Mouse (Mus musculus): ENCODE data around the gene Focad. TPM values are rescaled to one million over a fixed set of nuclear protein-coding genes. Genes with fewer than 3 reads are reported as not detected.

Focad gene
- total and polyA plus RNA-seq, 3 experiments, result 9.5 to 15.3 (median 12.7) TPM

DNA sequence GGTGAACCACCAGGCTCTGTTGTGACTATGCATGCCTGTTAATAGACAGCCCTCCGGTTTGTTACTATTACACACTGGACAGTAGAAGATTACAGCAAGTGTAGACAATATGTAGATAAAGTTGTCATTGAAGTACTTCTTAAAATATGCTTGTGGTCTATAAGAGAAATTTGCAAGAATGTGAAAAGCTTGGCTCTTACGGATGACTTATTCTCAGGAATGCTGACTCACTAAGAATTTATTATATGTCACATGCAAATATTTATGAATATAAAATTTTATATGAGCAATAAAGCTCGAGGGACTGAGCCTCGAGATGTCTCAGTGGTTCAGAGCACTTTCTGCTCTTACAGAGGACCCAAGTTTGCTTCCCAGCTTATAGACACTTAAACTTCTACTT lies 240.1 kb downstream of the Focad start:
- no peaks in the 10 kb centered on the region for H3K79me2 ChIP-seq (replicated peaks; ENCODE audit: control insufficient read depth, insufficient read depth, low read length)
- no peak for TF ChIP-seq POLR2A (IDR thresholded peaks at IDR 0.05; ENCODE audit: insufficient read depth, low read depth, low read length)
- no peak for TF ChIP-seq EP300 (IDR thresholded peaks at IDR 0.05; ENCODE audit: insufficient read depth, low read depth, low read length)
- no peak for TF ChIP-seq CTCF (IDR thresholded peaks at IDR 0.05)
- 71% methylated on average over 4 of the region's 4 CpGs for WGBS
- H3K9ac ChIP-seq (ENCODE audit: low read depth, low read length), result no peak overlapping the region
- no peaks in the 10 kb centered on the region for H3K27me3 ChIP-seq (ENCODE audit: control insufficient read depth, insufficient read depth, low read length)
- H3K4me3 ChIP-seq, result no peak overlapping the region
- no peaks in the 10 kb centered on the region for H3K4me1 ChIP-seq (ENCODE audit: control insufficient read depth, insufficient read depth, low read length)
- no peaks in the 10 kb centered on the region for H3K36me3 ChIP-seq (ENCODE audit: control insufficient read depth, insufficient read depth, low read length)
- H3K27ac ChIP-seq, result no peak overlapping the region
- intact Hi-C loops (cut with DNase I), result no loop called here
- no peak for DNase-seq

DNA sequence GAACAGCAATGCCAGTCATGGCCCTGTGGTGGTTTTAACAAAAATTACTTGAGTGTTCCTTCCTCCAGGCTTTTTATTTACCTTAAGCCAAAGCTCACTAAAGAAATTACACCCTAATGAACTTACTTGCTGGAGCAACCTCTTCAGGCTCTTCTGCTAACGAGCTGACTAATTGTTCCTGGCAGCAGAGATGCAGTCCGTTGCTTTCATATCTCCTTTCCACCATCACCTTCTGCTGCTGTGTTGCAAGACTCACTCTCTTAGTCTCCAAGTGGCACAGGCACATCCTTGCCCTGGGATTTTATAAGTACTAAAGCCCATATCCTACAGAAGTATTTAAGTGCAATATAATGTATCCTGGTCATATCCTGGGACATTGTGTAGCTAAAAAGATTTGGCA lies 242.3 kb downstream of the Focad start:
- H3K4me3 ChIP-seq, result no peak overlapping the region
- no peaks in the 10 kb centered on the region for H3K36me3 ChIP-seq (ENCODE audit: control insufficient read depth, insufficient read depth, low read length)
- H3K9ac ChIP-seq (ENCODE audit: low read depth, low read length), result no peak overlapping the region
- no peaks in the 10 kb centered on the region for H3K79me2 ChIP-seq (replicated peaks; ENCODE audit: control insufficient read depth, insufficient read depth, low read length)
- no peaks in the 10 kb centered on the region for H3K4me1 ChIP-seq (ENCODE audit: control insufficient read depth, insufficient read depth, low read length)
- DNase-seq, result no peak
- TF ChIP-seq POLR2A (IDR thresholded peaks at IDR 0.05; ENCODE audit: insufficient read depth, low read depth, low read length), result no peak
- no peak for TF ChIP-seq EP300 (IDR thresholded peaks at IDR 0.05; ENCODE audit: insufficient read depth, low read depth, low read length)
- TF ChIP-seq CTCF (IDR thresholded peaks at IDR 0.05), result no peak
- no peak overlapping the region for H3K27ac ChIP-seq
- WGBS, result 70% methylated on average over 2 of the region's 2 CpGs
- intact Hi-C loops (cut with DNase I), result no loop called here
- no peaks in the 10 kb centered on the region for H3K27me3 ChIP-seq (ENCODE audit: control insufficient read depth, insufficient read depth, low read length)

DNA sequence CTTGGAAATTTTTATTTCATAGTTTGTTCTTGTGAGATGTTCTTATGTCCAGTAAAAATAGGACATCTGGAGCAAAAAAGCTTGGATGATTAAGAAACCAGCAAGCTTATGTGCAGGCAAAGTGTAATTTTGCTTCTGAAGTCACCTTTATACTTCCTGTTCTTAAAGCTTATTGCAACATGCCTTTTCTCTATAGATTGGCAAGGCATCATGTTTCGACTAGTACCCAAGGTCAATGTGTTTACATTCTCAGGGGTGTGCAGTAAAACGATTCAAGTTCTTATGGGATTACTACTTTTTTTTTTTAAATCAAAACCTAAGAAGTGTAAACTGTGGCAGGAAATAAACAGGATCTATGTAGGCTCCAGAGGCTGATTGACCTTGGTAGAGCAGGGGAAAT lies 242.9 kb downstream of the Focad start:
- no peaks in the 10 kb centered on the region for H3K4me1 ChIP-seq (ENCODE audit: control insufficient read depth, insufficient read depth, low read length)
- H3K4me3 ChIP-seq, result no peak overlapping the region
- DNase-seq, result no peak
- intact Hi-C loops (cut with DNase I), result no loop called here
- no peak for TF ChIP-seq CTCF (IDR thresholded peaks at IDR 0.05)
- no peak for TF ChIP-seq EP300 (IDR thresholded peaks at IDR 0.05; ENCODE audit: insufficient read depth, low read depth, low read length)
- no peak for TF ChIP-seq POLR2A (IDR thresholded peaks at IDR 0.05; ENCODE audit: insufficient read depth, low read depth, low read length)
- H3K27me3 ChIP-seq (ENCODE audit: control insufficient read depth, insufficient read depth, low read length), result no peaks in the 10 kb centered on the region
- no peak overlapping the region for H3K27ac ChIP-seq
- 70% methylated on average over 2 of the region's 2 CpGs for WGBS
- no peaks in the 10 kb centered on the region for H3K79me2 ChIP-seq (replicated peaks; ENCODE audit: control insufficient read depth, insufficient read depth, low read length)
- H3K9ac ChIP-seq (ENCODE audit: low read depth, low read length), result no peak overlapping the region
- no peaks in the 10 kb centered on the region for H3K36me3 ChIP-seq (ENCODE audit: control insufficient read depth, insufficient read depth, low read length)

DNA sequence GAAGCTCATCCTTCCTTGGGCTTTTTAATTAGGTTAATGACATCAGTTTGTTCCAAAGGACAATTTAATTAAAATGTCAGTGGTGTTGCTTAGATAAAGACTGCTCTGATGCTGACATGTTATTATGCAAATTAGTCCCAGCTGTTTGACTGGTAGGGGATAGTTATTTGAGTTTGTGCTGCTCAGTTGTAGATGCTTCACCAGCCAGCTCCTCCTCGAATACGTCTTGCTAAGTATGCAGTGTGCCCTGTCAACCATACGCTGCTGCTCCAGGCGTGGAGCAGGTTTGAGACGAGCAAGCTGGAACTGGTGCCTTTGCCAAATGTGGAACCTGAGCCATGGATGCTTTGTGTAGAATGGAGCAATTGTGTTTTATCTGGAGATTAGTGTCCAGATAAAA lies 243.7 kb downstream of the Focad start:
- Histone ChIP-seq H3K4me1 (ENCODE audit: control insufficient read depth, insufficient read depth, low read length) (no peaks in the 10 kb centered on the region), H3K9ac (ENCODE audit: low read depth, low read length) (no peak overlapping the region), H3K79me2 (replicated peaks; ENCODE audit: control insufficient read depth, insufficient read depth, low read length) (no peaks in the 10 kb centered on the region), H3K4me3 (no peak overlapping the region), H3K36me3 (ENCODE audit: control insufficient read depth, insufficient read depth, low read length) (no peaks in the 10 kb centered on the region), H3K27me3 (ENCODE audit: control insufficient read depth, insufficient read depth, low read length) (no peaks in the 10 kb centered on the region), H3K27ac (no peak overlapping the region)
- intact Hi-C loops (cut with DNase I), result no loop called here
- 87% methylated on average over 5 of the region's 5 CpGs for WGBS
- no peak for TF ChIP-seq CTCF (IDR thresholded peaks at IDR 0.05)
- no peak for TF ChIP-seq EP300 (IDR thresholded peaks at IDR 0.05; ENCODE audit: insufficient read depth, low read depth, low read length)
- no peak for TF ChIP-seq POLR2A (IDR thresholded peaks at IDR 0.05; ENCODE audit: insufficient read depth, low read depth, low read length)
- no peak for DNase-seq

DNA sequence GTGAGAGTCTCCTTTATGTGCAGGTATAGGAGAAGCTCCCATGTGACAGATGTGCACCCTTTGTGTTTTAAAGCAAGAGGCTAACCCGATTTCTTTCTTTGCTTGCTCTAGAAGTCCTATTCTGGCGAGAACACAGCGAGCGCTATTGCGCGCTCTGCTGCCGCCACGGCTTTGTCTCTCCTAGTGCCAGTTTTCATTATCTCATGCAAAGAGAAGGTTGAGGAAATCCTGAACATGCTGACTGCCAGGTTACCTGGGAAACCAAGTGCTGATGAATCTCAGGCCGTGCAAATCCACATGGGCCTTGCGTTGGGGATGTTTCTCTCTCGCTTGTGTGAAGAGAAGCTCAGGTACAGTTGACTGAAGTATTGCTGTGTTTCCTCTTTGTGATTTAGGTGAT lies 250.0 kb downstream of the Focad start:
- no peak overlapping the region for H3K4me3 ChIP-seq
- no peak overlapping the region for H3K27ac ChIP-seq
- H3K4me1 ChIP-seq (ENCODE audit: control insufficient read depth, insufficient read depth, low read length), result no peaks in the 10 kb centered on the region
- WGBS, result 88% methylated on average over 11 of the region's 11 CpGs
- H3K79me2 ChIP-seq (replicated peaks; ENCODE audit: control insufficient read depth, insufficient read depth, low read length), result no peaks in the 10 kb centered on the region
- intact Hi-C loops (cut with DNase I), result no loop called here
- DNase-seq, result no peak
- no peak overlapping the region for H3K9ac ChIP-seq (ENCODE audit: low read depth, low read length)
- no peaks in the 10 kb centered on the region for H3K27me3 ChIP-seq (ENCODE audit: control insufficient read depth, insufficient read depth, low read length)
- no peak for TF ChIP-seq POLR2A (IDR thresholded peaks at IDR 0.05; ENCODE audit: insufficient read depth, low read depth, low read length)
- TF ChIP-seq CTCF (IDR thresholded peaks at IDR 0.05), result no peak
- no peak for TF ChIP-seq EP300 (IDR thresholded peaks at IDR 0.05; ENCODE audit: insufficient read depth, low read depth, low read length)
- no peaks in the 10 kb centered on the region for H3K36me3 ChIP-seq (ENCODE audit: control insufficient read depth, insufficient read depth, low read length)

DNA sequence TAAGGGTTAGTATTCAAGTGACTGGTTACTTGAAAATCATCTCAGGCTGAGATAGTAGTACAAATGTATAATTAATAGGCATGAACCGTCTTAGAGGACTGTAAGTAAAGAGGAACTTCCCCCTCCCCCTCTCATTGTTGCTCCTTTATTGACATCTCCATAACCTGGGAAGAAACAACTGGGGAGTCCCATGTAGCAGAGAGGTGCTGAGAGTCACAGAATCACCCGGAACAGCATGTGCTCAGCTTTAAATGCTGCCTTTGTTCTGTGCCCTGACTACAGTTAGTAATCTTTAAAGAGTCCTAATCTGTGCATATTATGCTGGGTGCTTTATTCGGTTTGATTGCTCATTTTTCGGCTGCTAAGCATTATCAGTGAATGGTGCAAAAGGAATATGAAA lies 250.6 kb downstream of the Focad start:
- 79% methylated on average over 4 of the region's 4 CpGs for WGBS
- intact Hi-C loops (cut with DNase I), result no loop called here
- DNase-seq, result no peak
- TF ChIP-seq EP300 (IDR thresholded peaks at IDR 0.05; ENCODE audit: insufficient read depth, low read depth, low read length) (no peak), POLR2A (IDR thresholded peaks at IDR 0.05; ENCODE audit: insufficient read depth, low read depth, low read length) (no peak), CTCF (IDR thresholded peaks at IDR 0.05) (no peak)
- H3K9ac ChIP-seq (ENCODE audit: low read depth, low read length), result no peak overlapping the region
- no peaks in the 10 kb centered on the region for H3K4me1 ChIP-seq (ENCODE audit: control insufficient read depth, insufficient read depth, low read length)
- H3K79me2 ChIP-seq (replicated peaks; ENCODE audit: control insufficient read depth, insufficient read depth, low read length), result no peaks in the 10 kb centered on the region
- no peaks in the 10 kb centered on the region for H3K36me3 ChIP-seq (ENCODE audit: control insufficient read depth, insufficient read depth, low read length)
- H3K4me3 ChIP-seq, result no peak overlapping the region
- no peak overlapping the region for H3K27ac ChIP-seq
- no peaks in the 10 kb centered on the region for H3K27me3 ChIP-seq (ENCODE audit: control insufficient read depth, insufficient read depth, low read length)
